Mouse (Mus musculus) embryonic facial prominence, embryonic 12.5 days (tissue): ENCODE results near the gene Vps9d1. TPM values are rescaled to one million over a fixed set of nuclear protein-coding genes. Genes with fewer than 3 reads are reported as not detected.
"Not testable (repeated sequence)": the region's sequence is repeated elsewhere in the genome, so short reads cannot be mapped to it uniquely, and the experiment has no call there.

ENCODE experiments used
- ATAC-seq: fragments of 200-750 bp; cut with Nextera tagmentation; 2 replicates; pipeline ENCODE4 v1.8.0; 2017; ENCODE audit not compliant: insufficient number of reproducible peaks, insufficient read depth, low FRiP score, low TSS enrichment
- H3K27ac ChIP-seq: fragments of 300-500 bp; sonication (generic); 2 replicates; pipeline ENCODE4 v1.5.1; 2016; ENCODE audit warnings: mild to moderate bottlenecking
- H3K27me3 ChIP-seq: fragments of 300-500 bp; sonication (generic); 2 replicates; pipeline ENCODE4 v1.6.1; 2016; ENCODE audit warnings: mild to moderate bottlenecking, moderate library complexity
- H3K36me3 ChIP-seq: fragments of 300-500 bp; sonication (generic); 2 replicates; pipeline ENCODE4 v1.6.1; 2016; ENCODE audit warnings: mild to moderate bottlenecking
- H3K4me1 ChIP-seq: fragments of 300-500 bp; sonication (generic); 2 replicates; pipeline ENCODE4 v1.6.1; 2016
- H3K4me2 ChIP-seq: fragments of 300-500 bp; sonication (generic); replicated peaks from 2 replicates; pipeline ENCODE4 v1.6.1; 2016; ENCODE audit warnings: mild to moderate bottlenecking, moderate library complexity
- H3K4me3 ChIP-seq: fragments of 300-500 bp; sonication (generic); 2 replicates; pipeline ENCODE4 v1.5.1; 2016; ENCODE audit warnings: mild to moderate bottlenecking
- H3K9ac ChIP-seq: fragments of 300-500 bp; sonication (generic); 2 replicates; pipeline ENCODE4 v1.6.1; 2016; ENCODE audit warnings: mild to moderate bottlenecking, moderate library complexity
- H3K9me3 ChIP-seq: fragments of 300-500 bp; sonication (generic); 2 replicates; pipeline ENCODE4 v1.6.1; 2016; ENCODE audit warnings: mild to moderate bottlenecking, moderate library complexity
- WGBS: fragments of 180-500 bp; shearing (Covaris S2); methylation state at CpG from one replicate; pipeline ENCODE4 v1.1.7; 2016; 5-methylcytosine and 5-hydroxymethylcytosine counted together
- polyA plus RNA-seq: library from polyadenylated mRNA; unstranded; fragments of >200 nt; fragmentation: Nextera tagmentation; extraction: Ambion mirVana; gene quantifications from 2 replicates; pipeline ENCODE4 v1.2.1, GENCODE M21; 2016

The Vps9d1 gene
- polyA plus RNA-seq, 1 experiment from 2014 or later: 35.1 TPM

- Histone ChIP-seq H3K9me3 (no peaks in the 10 kb centered on the region), H3K4me2 (no peak overlapping the region), H3K27me3 (peaks cover 40% of the 10 kb centered on the region), H3K27ac (no peak overlapping the region), H3K9ac (no peak overlapping the region), H3K36me3 (peaks cover 15% of the 10 kb centered on the region), H3K4me3 (no peak overlapping the region), H3K4me1 (peaks cover 15% of the 10 kb centered on the region)
- WGBS: 58% methylated on average over 13 of the region's 13 CpGs
- ATAC-seq: no peak
Observed at GRCm38 (mm10) chr8:123233300-123233699, 20.8 kb downstream of the Vps9d1 start.

DNA sequence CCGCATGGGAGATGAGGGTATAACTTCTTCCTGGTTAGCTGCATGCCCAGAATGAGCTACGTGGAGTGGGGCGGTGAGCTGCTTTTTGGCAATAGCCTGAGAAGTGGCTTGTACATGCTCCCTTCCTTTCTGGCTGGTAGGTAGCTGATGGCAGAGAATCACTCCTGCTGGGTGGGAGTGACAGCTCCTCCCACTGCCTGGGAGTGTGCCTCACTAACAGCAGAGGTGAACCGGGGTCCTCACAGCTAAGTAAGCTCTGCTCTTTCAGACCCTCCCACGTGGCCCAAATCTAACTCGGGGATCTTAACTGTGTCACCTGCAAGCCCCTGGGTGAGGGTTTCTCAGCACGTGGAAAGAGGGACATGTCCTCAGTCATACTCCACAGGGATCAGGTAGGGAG is 21.6 kb downstream of the Vps9d1 start:
- no peak overlapping the region for H3K4me2 ChIP-seq
- peaks cover 22% of the 10 kb centered on the region for H3K36me3 ChIP-seq
- H3K4me1 ChIP-seq: peaks cover 15% of the 10 kb centered on the region
- ATAC-seq: no peak
- H3K4me3 ChIP-seq: no peak overlapping the region
- WGBS: 48% methylated on average over 7 of the region's 7 CpGs
- peaks cover 40% of the 10 kb centered on the region for H3K27me3 ChIP-seq
- no peak overlapping the region for H3K27ac ChIP-seq
- no peak overlapping the region for H3K9ac ChIP-seq
- H3K9me3 ChIP-seq: no peaks in the 10 kb centered on the region

DNA sequence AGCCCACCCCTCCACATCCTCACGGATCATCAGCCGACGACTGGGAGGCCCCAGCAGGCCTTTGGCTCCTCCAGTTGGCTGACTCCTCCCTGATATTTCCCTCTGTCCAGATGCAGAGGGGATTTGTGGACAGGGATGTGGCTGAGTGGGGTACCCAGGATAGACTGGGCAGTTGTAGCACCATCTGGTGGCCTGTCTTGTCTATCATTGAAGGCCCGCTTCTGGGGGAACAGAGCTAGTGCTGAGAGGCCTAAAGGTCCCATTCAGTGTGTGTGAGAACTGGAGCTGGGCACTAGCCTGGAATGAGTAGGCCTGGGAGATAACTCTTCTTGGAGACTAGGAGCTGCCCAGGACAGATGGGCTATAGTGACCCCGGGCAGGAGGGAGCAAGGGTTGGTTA is 22.4 kb downstream of the Vps9d1 start:
- H3K9ac ChIP-seq: no peak overlapping the region; the same call in 1 of the 2 replicates
- no peak overlapping the region for H3K4me2 ChIP-seq
- peaks cover 40% of the 10 kb centered on the region for H3K27me3 ChIP-seq
- ATAC-seq: no peak
- H3K36me3 ChIP-seq: peaks cover 30% of the 10 kb centered on the region
- H3K27ac ChIP-seq: no peak overlapping the region
- H3K4me3 ChIP-seq: no peak overlapping the region
- no peaks in the 10 kb centered on the region for H3K9me3 ChIP-seq
- 59% methylated on average over 5 of the region's 5 CpGs for WGBS
- peaks cover 15% of the 10 kb centered on the region for H3K4me1 ChIP-seq

- not testable (repeated sequence) for ATAC-seq, H3K4me2 ChIP-seq, H3K4me3 ChIP-seq, H3K27ac ChIP-seq, H3K9ac ChIP-seq, H3K9me3 ChIP-seq
- H3K27me3 ChIP-seq: peaks cover 29% of the 10 kb centered on the region
- WGBS: 79% methylated on average over 11 of the region's 11 CpGs
- peaks cover 13% of the 10 kb centered on the region for H3K4me1 ChIP-seq
- H3K36me3 ChIP-seq: peaks cover 31% of the 10 kb centered on the region
Observed at GRCm38 (mm10) chr8:123230326-123230725, 23.8 kb downstream of the Vps9d1 start.

GRCm38 (mm10) chr8:123228416-123228815 is 25.7 kb downstream of the Vps9d1 start:
- Histone ChIP-seq H3K4me1 (peaks cover 14% of the 10 kb centered on the region), H3K4me3 (no peak overlapping the region), H3K27ac (no peak overlapping the region), H3K9ac (no peak overlapping the region), H3K36me3 (peaks cover 31% of the 10 kb centered on the region), H3K9me3 (no peaks in the 10 kb centered on the region), H3K4me2 (no peak overlapping the region), H3K27me3 (peaks cover 12% of the 10 kb centered on the region)
- no peak for ATAC-seq
- WGBS: 100% methylated on average over 1 of the region's 1 CpGs

DNA sequence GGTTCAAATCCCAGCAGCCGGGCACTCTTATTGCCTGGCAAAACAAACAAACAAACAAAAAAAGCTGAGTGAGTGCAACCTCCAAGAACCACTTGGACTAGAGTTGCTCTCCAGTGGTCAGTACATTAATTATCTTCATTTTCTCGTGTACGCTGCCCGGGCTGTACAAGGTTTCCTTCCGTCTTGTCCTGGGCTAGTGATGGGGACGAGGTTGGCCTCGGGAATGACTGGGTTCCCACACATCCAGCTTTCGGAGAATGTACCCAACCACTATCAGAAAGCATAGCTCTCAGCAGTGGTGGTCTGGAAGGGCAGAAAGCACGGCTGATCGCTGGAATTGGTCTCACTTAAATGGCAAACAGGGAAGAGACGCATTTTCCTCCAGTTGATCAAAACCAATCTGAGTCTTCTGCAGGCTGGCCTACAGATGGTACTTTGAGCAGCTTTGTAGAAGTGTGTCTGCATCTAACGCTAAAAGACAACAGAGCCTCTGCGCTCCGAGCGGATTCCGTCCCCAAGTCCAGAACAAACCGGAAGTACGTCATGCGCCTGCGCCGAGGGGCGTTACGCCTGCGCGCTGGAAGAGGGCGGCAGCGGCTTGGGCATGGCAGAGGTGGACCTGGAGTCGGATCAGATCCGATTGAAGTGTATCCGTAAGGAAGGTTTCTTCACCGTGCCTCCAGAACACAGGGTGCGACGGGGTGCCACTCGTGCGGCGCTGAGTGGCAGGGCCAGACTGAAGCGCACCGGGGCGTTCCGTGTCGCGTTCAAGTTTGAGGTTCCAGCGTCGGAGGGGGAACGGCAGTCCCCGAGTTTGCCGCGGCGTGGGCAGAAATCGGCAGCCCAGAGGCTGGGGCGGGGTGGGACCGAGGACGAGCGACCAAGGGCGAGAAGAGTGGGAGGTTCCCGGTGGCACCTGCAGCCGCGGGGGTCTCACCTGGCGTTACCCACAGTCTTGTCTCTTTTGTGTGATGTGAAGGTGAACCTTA is 29.6 kb downstream of the Vps9d1 start, which contains the start of gene Cdk10:
Cdk10 (plus strand) TSS at position 565 of the 989 bp plus-strand sequence.
- Histone ChIP-seq H3K27ac (peak within 1 kb of the TSS; percentile 80), H3K27me3 (no peaks in the 10 kb centered on the region), H3K9me3 (no peaks in the 10 kb centered on the region), H3K9ac (peak within 1 kb of the TSS; percentile 75), H3K4me1 (peaks cover 14% of the 10 kb centered on the region), H3K36me3 (peaks cover 27% of the 10 kb centered on the region), H3K4me3 (peak within 1 kb of the TSS; percentile 68), H3K4me2 (peak within 1 kb of the TSS; percentile 84)
- 3% methylated on average over 59 of the region's 59 CpGs for WGBS
- peak; percentile 65; the same call in 1 of the 2 replicates for ATAC-seq

GRCm38 (mm10) chr8:123220917-123221316 is 33.2 kb downstream of the Vps9d1 start:
- Histone ChIP-seq H3K4me3 (no peak overlapping the region), H3K4me2 (no peak overlapping the region), H3K9me3 (no peaks in the 10 kb centered on the region), H3K27ac (no peak overlapping the region), H3K27me3 (no peaks in the 10 kb centered on the region), H3K9ac (no peak overlapping the region), H3K4me1 (peaks cover 13% of the 10 kb centered on the region), H3K36me3 (no peaks in the 10 kb centered on the region)
- no peak for ATAC-seq
- WGBS: 85% methylated on average over 1 of the region's 1 CpGs

- H3K4me2 ChIP-seq: no peak overlapping the region
Observed at GRCm38 (mm10) chr8:123215430-123215829, 38.7 kb downstream of the Vps9d1 start.

GRCm38 (mm10) chr8:123213118-123213772 is 40.9 kb downstream of the Vps9d1 start:
- H3K27ac ChIP-seq: peak overlapping the region; percentile 57
- H3K4me3 ChIP-seq: peak overlapping the region; percentile 97
- WGBS: 21% methylated on average over 22 of the region's 22 CpGs
- H3K9me3 ChIP-seq: no peaks in the 10 kb centered on the region
- peak overlapping the region; percentile 94 for H3K4me2 ChIP-seq
- peaks cover 19% of the 10 kb centered on the region for H3K4me1 ChIP-seq
- peaks cover 16% of the 10 kb centered on the region for H3K36me3 ChIP-seq
- 0 out of 2 replicates have a peak, but pooled peaks have one; percentile 11 for ATAC-seq
- no peaks in the 10 kb centered on the region for H3K27me3 ChIP-seq
- peak overlapping the region; percentile 92 for H3K9ac ChIP-seq

More at GRCm38 (mm10) chr8:123215430-123215829, 38.7 kb downstream of the Vps9d1 start:
- H3K27ac ChIP-seq: no peak overlapping the region
- no peak overlapping the region for H3K4me3 ChIP-seq
- no peak for ATAC-seq
- H3K9ac ChIP-seq: no peak overlapping the region
- H3K36me3 ChIP-seq: no peaks in the 10 kb centered on the region
- 73% methylated on average over 3 of the region's 3 CpGs for WGBS
- H3K4me1 ChIP-seq: peaks cover 19% of the 10 kb centered on the region
- no peaks in the 10 kb centered on the region for H3K27me3 ChIP-seq
- H3K9me3 ChIP-seq: no peaks in the 10 kb centered on the region

DNA sequence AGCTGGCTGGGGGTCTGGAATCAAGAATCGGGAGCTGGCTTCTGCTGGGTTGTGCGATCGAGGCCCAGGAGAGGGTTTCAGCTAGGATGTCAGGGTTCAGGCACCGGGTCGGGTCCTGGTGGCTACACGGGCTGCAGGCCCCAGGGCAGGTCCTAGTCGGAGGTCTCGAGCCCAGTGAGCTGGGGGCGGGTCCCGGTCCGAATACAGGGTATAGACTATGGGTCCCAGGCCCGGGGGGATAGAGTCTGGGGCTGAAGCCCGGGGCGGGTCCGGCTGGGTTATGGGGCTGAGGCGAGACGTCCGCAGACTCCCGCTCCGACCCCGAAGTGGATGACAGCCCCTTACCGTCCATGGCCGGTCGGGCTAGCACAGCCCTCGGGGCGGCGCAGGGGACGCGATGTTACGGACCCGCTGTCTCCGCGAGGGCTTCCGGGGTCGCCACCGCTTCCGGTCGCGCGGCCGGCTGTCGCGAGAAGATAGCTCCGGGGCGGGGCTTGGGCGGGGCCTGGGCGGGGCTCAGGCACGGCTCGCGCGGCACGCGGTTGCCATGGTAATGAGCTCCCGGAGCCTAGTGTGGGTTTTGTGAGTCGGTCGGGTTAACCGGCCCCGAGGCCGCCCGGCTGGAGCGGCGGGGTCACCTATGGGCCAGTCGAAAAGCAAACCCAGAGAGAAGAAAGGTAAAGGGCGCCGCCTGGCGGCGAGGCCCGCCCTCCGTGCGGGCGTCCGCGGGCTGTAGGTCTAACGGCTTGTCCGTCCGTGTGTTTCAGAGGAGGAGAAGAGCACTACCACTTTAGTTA is 41.6 kb downstream of the Vps9d1 start, which contains the start of the genes Chmp1a and Spata33:
Chmp1a (minus strand) TSS at position 443 of the 797 bp plus-strand sequence.
Spata33 (plus strand) TSS at position 512 of the 797 bp plus-strand sequence.
- Histone ChIP-seq H3K9me3 (no peaks in the 10 kb centered on the region), H3K4me1 (peaks cover 19% of the 10 kb centered on the region), H3K4me2 (peak within 1 kb of the TSS; percentile 94), H3K27ac (peak within 1 kb of the TSS; percentile 57), H3K27me3 (no peaks in the 10 kb centered on the region), H3K36me3 (peaks cover 24% of the 10 kb centered on the region), H3K4me3 (peak within 1 kb of the TSS; percentile 97), H3K9ac (peak within 1 kb of the TSS; percentile 92)
- WGBS: under 1% methylated on average over 76 of the region's 76 CpGs
- ATAC-seq: peak; percentile 90

GRCm38 (mm10) chr8:123211876-123212275 is 42.3 kb downstream of the Vps9d1 start:
- WGBS: 49% methylated on average over 10 of the region's 10 CpGs
- Histone ChIP-seq H3K9ac (peak overlapping the region; percentile 92), H3K4me2 (peak overlapping the region; percentile 94), H3K9me3 (no peaks in the 10 kb centered on the region), H3K27ac (no peak overlapping the region), H3K4me3 (peak overlapping the region; percentile 97), H3K27me3 (no peaks in the 10 kb centered on the region), H3K36me3 (peaks cover 30% of the 10 kb centered on the region), H3K4me1 (peaks cover 19% of the 10 kb centered on the region)
- no peak for ATAC-seq
